Mouse (Mus musculus) midbrain, embryonic 15.5 days (tissue): Measurements from ENCODE around the gene Scnn1g. TPM values are rescaled to one million over a fixed set of nuclear protein-coding genes. Genes with fewer than 3 reads are reported as not detected.

Experiments used
- ATAC-seq: fragments of 200-750 bp; cut with Nextera tagmentation; replicated peaks from 2 replicates; pipeline ENCODE4 v1.8.0; 2017; ENCODE audit warnings: moderate TSS enrichment
- H3K27ac ChIP-seq: fragments of 300-500 bp; sonication (generic); 2 replicates; pipeline ENCODE4 v1.5.1; 2015; ENCODE audit warnings: mild to moderate bottlenecking, inconsistent platforms
- H3K27me3 ChIP-seq: fragments of 300-500 bp; sonication (generic); replicated peaks from 2 replicates; pipeline ENCODE4 v1.6.1; 2015; ENCODE audit warnings: inconsistent platforms
- H3K36me3 ChIP-seq: fragments of 300-500 bp; sonication (generic); replicated peaks from 2 replicates; pipeline ENCODE4 v1.6.1; 2015; ENCODE audit warnings: inconsistent platforms
- H3K4me1 ChIP-seq: fragments of 300-500 bp; sonication (generic); 2 replicates; pipeline ENCODE4 v1.6.1; 2015; ENCODE audit warnings: inconsistent platforms
- H3K4me2 ChIP-seq: fragments of 300-500 bp; sonication (generic); 2 replicates; pipeline ENCODE4 v1.6.1; 2015; ENCODE audit warnings: inconsistent platforms, mild to moderate bottlenecking, moderate library complexity
- H3K4me3 ChIP-seq: fragments of 300-500 bp; sonication (generic); 2 replicates; pipeline ENCODE4 v1.5.1; 2015; ENCODE audit warnings: mild to moderate bottlenecking, inconsistent platforms
- H3K9ac ChIP-seq: fragments of 300-500 bp; sonication (generic); 2 replicates; pipeline ENCODE4 v1.6.1; 2015; ENCODE audit warnings: mild to moderate bottlenecking, inconsistent platforms
- H3K9me3 ChIP-seq: fragments of 300-500 bp; sonication (generic); 2 replicates; pipeline ENCODE4 v1.6.1; 2016; ENCODE audit warnings: inconsistent platforms
- WGBS: fragments of 180-500 bp; shearing (Covaris S2); methylation state at CpG from one replicate; pipeline ENCODE4 v1.1.7; 2015; ENCODE audit warnings: mixed read lengths; 5-methylcytosine and 5-hydroxymethylcytosine counted together
- polyA plus RNA-seq: library from polyadenylated mRNA; unstranded; fragments of >200 nt; fragmentation: Nextera tagmentation; extraction: Ambion mirVana; gene quantifications from 2 replicates; pipeline ENCODE4 v1.2.1, GENCODE M21; 2015

Scnn1g gene
- polyA plus RNA-seq, 1 experiment from 2014 or later = not detected

DNA sequence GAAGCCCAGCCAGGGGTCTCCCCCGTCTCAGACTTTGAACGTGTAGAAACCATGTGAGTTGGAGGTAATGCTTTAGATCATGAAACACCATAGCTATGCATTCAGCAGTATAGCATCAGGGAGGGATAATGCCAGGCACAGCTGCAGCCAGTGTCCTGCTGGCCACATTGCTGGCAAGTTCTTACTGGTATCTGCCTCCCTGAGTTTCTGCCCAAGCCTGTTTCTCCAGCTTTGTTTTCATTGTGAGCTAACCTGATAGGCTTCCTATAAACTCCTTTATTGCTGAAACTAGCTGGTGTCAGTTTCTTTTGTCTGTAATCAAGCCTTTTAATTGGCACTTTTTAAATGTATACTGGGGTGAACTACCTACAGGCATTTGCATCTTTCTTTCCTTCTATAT, 23.1 kb upstream of the Scnn1g start:
- 42% methylated on average over 2 of the region's 2 CpGs for WGBS
- ATAC-seq = no peak
- H3K9ac ChIP-seq = no peak overlapping the region

DNA sequence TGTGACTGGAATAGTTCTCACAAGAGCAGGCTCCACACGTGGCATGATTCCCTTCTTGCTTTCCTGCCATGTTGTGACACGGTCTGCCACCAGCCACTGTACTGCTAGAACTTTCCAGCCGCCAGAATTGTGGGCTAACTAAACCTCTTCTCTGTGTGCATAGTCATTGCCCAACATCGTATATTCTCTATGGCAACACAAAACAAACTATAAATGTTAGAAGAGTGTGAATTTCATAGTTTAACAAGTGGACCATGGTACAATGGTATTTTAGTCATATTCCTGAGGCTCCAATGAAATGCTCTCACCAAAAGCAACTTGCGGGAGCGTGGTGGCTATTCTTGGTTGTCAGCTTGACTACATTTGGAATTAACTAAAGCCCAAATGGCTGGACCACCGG, 17.2 kb upstream of the Scnn1g start:
- Histone ChIP-seq H3K27me3 (no peaks in the 10 kb centered on the region), H3K4me1 (no peaks in the 10 kb centered on the region), H3K4me2 (no peak overlapping the region), H3K9ac (no peak overlapping the region), H3K27ac (no peak overlapping the region), H3K9me3 (no peaks in the 10 kb centered on the region), H3K36me3 (no peaks in the 10 kb centered on the region), H3K4me3 (no peak overlapping the region)
- 83% methylated on average over 7 of the region's 7 CpGs for WGBS
- no peak for ATAC-seq

More for the DNA sequence above, 23.1 kb upstream of the Scnn1g start:
- Histone ChIP-seq H3K4me2 (no peak overlapping the region), H3K4me3 (no peak overlapping the region), H3K9me3 (no peaks in the 10 kb centered on the region), H3K27ac (no peak overlapping the region), H3K4me1 (peaks cover 2% of the 10 kb centered on the region), H3K27me3 (0 out of 2 replicates have a peak, but pooled peaks cover 9% of the 10 kb centered on the region), H3K36me3 (no peaks in the 10 kb centered on the region)

DNA sequence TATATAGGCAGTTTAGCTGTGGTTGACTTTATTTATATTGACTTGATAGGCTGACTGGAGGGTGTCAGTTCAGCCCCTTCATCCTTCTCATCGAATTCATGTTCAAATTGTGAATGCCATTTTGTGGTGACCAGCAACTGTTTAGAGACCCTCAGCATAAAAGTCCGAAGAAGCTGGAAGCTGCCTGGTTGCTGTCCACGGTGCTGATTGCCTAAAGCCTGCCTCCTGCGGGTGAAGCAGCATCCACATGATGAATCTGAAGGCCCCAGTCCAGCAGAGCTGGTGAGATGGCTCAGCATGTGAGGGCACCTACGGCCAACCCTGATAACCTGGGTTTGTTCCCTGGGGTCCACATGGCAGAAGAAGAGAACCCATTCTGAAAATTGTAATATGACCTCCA, 4.1 kb upstream of the Scnn1g start:
- Histone ChIP-seq H3K36me3 (no peaks in the 10 kb centered on the region), H3K27ac (no peak overlapping the region), H3K9ac (no peak overlapping the region), H3K27me3 (peaks cover 13% of the 10 kb centered on the region), H3K9me3 (no peaks in the 10 kb centered on the region), H3K4me3 (no peak overlapping the region), H3K4me1 (peaks cover 11% of the 10 kb centered on the region), H3K4me2 (no peak overlapping the region)
- ATAC-seq = no peak
- 23% methylated on average over 5 of the region's 5 CpGs for WGBS

GRCm38 (mm10) chr7:121737511-121738415, 3.5 kb downstream of the Scnn1g start:
- H3K9ac ChIP-seq = no peak overlapping the region
- 78% methylated on average over 29 of the region's 29 CpGs for WGBS
- H3K27me3 ChIP-seq = peaks cover 21% of the 10 kb centered on the region
- no peaks in the 10 kb centered on the region for H3K9me3 ChIP-seq
- no peak overlapping the region for H3K4me3 ChIP-seq
- H3K27ac ChIP-seq = no peak overlapping the region
- H3K4me2 ChIP-seq = no peak overlapping the region
- no peak for ATAC-seq
- H3K4me1 ChIP-seq = peaks cover 11% of the 10 kb centered on the region
- no peaks in the 10 kb centered on the region for H3K36me3 ChIP-seq

GRCm38 (mm10) chr7:121750244-121750643, 16.0 kb downstream of the Scnn1g start:
- 79% methylated on average over 5 of the region's 5 CpGs for WGBS
- Histone ChIP-seq H3K4me2 (no peak overlapping the region), H3K4me3 (no peak overlapping the region), H3K27ac (no peak overlapping the region), H3K4me1 (no peaks in the 10 kb centered on the region), H3K9me3 (no peaks in the 10 kb centered on the region), H3K36me3 (no peaks in the 10 kb centered on the region), H3K9ac (no peak overlapping the region), H3K27me3 (no peaks in the 10 kb centered on the region)
- no peak for ATAC-seq

- WGBS = 78% methylated on average over 8 of the region's 8 CpGs
- H3K27me3 ChIP-seq = no peaks in the 10 kb centered on the region
- no peak overlapping the region for H3K4me3 ChIP-seq
- no peak overlapping the region for H3K27ac ChIP-seq
- H3K4me1 ChIP-seq = no peaks in the 10 kb centered on the region
- no peaks in the 10 kb centered on the region for H3K9me3 ChIP-seq
- no peak overlapping the region for H3K9ac ChIP-seq
- H3K36me3 ChIP-seq = no peaks in the 10 kb centered on the region
- no peak for ATAC-seq
- H3K4me2 ChIP-seq = no peak overlapping the region
Measured at GRCm38 (mm10) chr7:121754748-121755147, 20.5 kb downstream of the Scnn1g start.

DNA sequence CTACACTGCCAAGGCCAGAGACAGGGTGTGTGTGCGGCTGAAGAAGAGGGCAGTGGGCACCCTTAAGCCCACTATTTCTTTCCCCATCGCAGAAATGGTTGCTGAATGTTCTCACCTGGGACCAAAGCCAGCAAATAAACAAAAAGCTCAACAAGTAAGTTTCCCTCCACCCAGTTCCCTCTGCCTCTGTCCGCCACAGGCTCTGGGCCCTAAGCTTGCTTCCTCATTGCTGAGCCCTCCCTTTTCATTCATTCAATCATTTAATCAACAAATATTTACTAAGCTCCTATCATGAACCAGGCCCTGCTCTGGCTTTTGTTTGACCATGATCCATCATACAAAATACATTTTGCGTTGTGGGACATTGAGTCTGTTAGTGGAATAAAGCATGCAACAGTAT, 29.0 kb downstream of the Scnn1g start:
- Histone ChIP-seq H3K4me1 (no peaks in the 10 kb centered on the region), H3K36me3 (no peaks in the 10 kb centered on the region), H3K9ac (no peak overlapping the region), H3K27ac (no peak overlapping the region), H3K4me2 (no peak overlapping the region), H3K9me3 (no peaks in the 10 kb centered on the region), H3K27me3 (no peaks in the 10 kb centered on the region), H3K4me3 (no peak overlapping the region)
- WGBS = 82% methylated on average over 4 of the region's 4 CpGs
- no peak for ATAC-seq

DNA sequence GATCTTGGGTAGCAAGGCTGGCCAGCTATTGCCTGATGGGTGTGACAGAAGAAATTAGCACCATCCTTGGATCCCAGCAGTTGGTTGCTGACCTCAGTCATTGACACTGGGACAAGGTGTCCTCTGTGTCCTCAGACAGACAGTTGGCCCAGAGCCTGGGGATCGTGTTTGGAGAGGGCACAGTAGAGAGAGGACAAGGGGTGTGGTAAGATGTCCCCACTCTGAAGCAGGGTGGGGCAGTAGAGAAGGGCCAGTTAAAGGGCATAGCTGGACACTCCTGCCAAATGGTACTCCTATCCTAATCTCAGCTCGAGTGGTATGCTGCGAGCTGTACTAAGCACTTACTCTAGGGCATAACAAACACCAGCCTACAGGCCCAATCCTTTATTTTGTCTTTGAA, 33.6 kb downstream of the Scnn1g start:
- no peak overlapping the region for H3K27ac ChIP-seq
- no peak for ATAC-seq
- no peaks in the 10 kb centered on the region for H3K36me3 ChIP-seq
- H3K9me3 ChIP-seq = no peaks in the 10 kb centered on the region
- no peak overlapping the region for H3K4me2 ChIP-seq
- H3K4me3 ChIP-seq = no peak overlapping the region
- no peaks in the 10 kb centered on the region for H3K4me1 ChIP-seq
- no peak overlapping the region for H3K9ac ChIP-seq
- no peaks in the 10 kb centered on the region for H3K27me3 ChIP-seq
- WGBS = 85% methylated on average over 3 of the region's 3 CpGs

DNA sequence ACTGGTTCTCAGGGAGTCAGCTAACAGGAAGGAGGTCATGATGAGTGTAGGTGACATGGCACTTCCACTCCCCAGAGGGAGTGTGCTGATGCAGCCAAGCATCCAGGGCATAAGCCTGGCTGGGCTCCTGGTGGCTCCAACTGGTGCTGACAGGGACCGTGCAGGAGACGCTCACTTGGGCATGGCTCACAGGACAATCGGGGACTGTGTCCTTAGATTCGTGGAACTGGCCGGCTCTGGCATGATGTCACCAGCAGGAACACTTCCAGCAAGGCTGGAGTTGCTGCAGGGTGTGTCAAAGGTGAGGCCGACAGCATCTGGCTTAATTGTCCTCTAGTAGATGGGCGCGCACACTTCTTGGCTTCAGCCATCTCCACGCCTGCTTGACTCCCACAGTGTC, 34.7 kb downstream of the Scnn1g start:
- Histone ChIP-seq H3K36me3 (no peaks in the 10 kb centered on the region), H3K4me1 (no peaks in the 10 kb centered on the region), H3K9me3 (no peaks in the 10 kb centered on the region), H3K27ac (no peak overlapping the region), H3K4me2 (no peak overlapping the region), H3K27me3 (no peaks in the 10 kb centered on the region), H3K9ac (no peak overlapping the region), H3K4me3 (no peak overlapping the region)
- 91% methylated on average over 9 of the region's 9 CpGs for whole genome bisulfite sequencing
- ATAC-seq = no peak

- no peak overlapping the region for H3K9ac ChIP-seq
- H3K4me1 ChIP-seq = no peaks in the 10 kb centered on the region
- no peaks in the 10 kb centered on the region for H3K27me3 ChIP-seq
- no peaks in the 10 kb centered on the region for H3K9me3 ChIP-seq
- no peak overlapping the region for H3K4me2 ChIP-seq
- no peak for ATAC-seq
- no peaks in the 10 kb centered on the region for H3K36me3 ChIP-seq
- WGBS = 73% methylated on average over 1 of the region's 1 CpGs
- H3K27ac ChIP-seq = no peak overlapping the region
- no peak overlapping the region for H3K4me3 ChIP-seq
Measured at GRCm38 (mm10) chr7:121778553-121778952, 44.3 kb downstream of the Scnn1g start.

GRCm38 (mm10) chr7:121778980-121779379, 44.7 kb downstream of the Scnn1g start:
- no peak overlapping the region for H3K9ac ChIP-seq
- no peaks in the 10 kb centered on the region for H3K9me3 ChIP-seq
- 89% methylated on average over 3 of the region's 3 CpGs for WGBS

DNA sequence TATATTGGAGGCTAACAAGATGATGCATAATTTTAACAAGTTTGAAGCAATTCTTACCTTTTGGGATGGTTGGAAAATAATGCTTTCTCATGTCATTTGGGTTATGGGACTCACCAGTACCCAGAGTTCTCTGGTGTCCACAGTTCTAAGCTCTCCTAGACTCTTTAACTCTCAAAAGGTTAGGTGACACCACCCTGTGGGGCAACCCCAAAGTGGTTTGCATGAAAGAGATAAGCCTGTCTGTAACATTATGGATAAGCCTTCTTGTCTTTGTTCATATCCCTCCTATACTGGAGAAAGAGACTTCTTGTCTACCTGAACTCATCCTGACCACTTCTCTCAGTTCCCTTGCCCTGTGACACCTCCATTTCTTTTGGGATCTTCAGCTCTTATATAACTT, 45.1 kb downstream of the Scnn1g start:
- no peaks in the 10 kb centered on the region for H3K36me3 ChIP-seq
- no peak overlapping the region for H3K4me2 ChIP-seq
- H3K4me1 ChIP-seq = no peaks in the 10 kb centered on the region
- H3K27me3 ChIP-seq = no peaks in the 10 kb centered on the region
- H3K9me3 ChIP-seq = no peaks in the 10 kb centered on the region
- H3K4me3 ChIP-seq = no peak overlapping the region
- ATAC-seq = no peak
- no peak overlapping the region for H3K27ac ChIP-seq
- H3K9ac ChIP-seq = no peak overlapping the region

More at GRCm38 (mm10) chr7:121778980-121779379, 44.7 kb downstream of the Scnn1g start:
- H3K4me1 ChIP-seq = no peaks in the 10 kb centered on the region
- no peak overlapping the region for H3K27ac ChIP-seq
- H3K4me2 ChIP-seq = no peak overlapping the region
- H3K27me3 ChIP-seq = no peaks in the 10 kb centered on the region
- no peak overlapping the region for H3K4me3 ChIP-seq
- no peaks in the 10 kb centered on the region for H3K36me3 ChIP-seq
- no peak for ATAC-seq
